Mouse (Mus musculus) myocyte (in vitro differentiated cells): ENCODE measurements around the gene Gm20388.

Experiments
- CEBPB ChIP-seq: IDR thresholded peaks from 2 replicates; pipeline ENCODE4 v1.6.1; 2011; ENCODE audit warnings: mild to moderate bottlenecking, moderate library complexity; ENCODE audit not compliant: poor library complexity, insufficient read depth, severe bottlenecking
- POLR2A ChIP-seq: IDR thresholded peaks from one replicate; pipeline ENCODE4 v1.6.1; 2011; ENCODE audit warnings: low read depth, mild to moderate bottlenecking, control low read depth, moderate library complexity; ENCODE audit not compliant: insufficient read length

DNA sequence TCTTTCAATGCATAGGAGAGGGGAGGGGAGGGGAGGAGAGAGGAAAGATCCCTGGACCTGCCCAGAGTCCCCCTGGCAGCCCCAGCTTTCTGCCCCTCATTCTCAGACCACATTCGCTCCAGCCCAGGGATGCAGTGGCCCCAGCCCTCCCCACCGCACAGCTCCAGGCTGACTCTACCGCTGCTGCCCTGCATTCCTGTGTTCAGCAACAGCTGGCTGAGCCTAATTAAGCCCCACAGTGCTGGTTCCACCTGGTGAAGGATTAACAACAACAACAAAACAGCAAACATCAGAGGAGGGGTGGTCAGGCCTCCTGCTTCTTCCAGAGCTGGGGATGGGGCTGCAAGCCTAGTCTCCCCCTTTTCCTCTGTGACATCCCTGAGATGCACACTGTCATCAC, 2818.0 kb downstream of the Gm20388 start:
- no peak for TF ChIP-seq POLR2A
- TF ChIP-seq CEBPB: no peak
